Mouse (Mus musculus) macrophage (primary cell): Measurements from ENCODE around the gene Pam16. TPM values are rescaled to one million over a fixed set of nuclear protein-coding genes. Genes with fewer than 3 reads are reported as not detected.
"Not testable (repeated sequence)": the region's sequence is repeated elsewhere in the genome, so short reads cannot be mapped to it uniquely, and the experiment has no call there.

Source experiments
- H3K27ac ChIP-seq: fragments of 350-480 bp; formaldehyde crosslinking; 2 replicates; pipeline ENCODE4 v1.9.0; 2021
- H3K36me3 ChIP-seq: fragments of 350-480 bp; formaldehyde crosslinking; 2 replicates; pipeline ENCODE4 v1.9.0; 2021; ENCODE audit errors: inconsistent target
- H3K4me3 ChIP-seq: fragments of 350-480 bp; formaldehyde crosslinking; 2 replicates; pipeline ENCODE4 v1.9.0; 2021; ENCODE audit errors: inconsistent target
- H3K79me2 ChIP-seq: fragments of 350-480 bp; formaldehyde crosslinking; 2 replicates; pipeline ENCODE4 v1.9.0; 2021; ENCODE audit errors: inconsistent target
- WGBS: methylation state at CpG from one replicate; pipeline ENCODE4 v1.1.7; 2026; ENCODE audit warnings: inconsistent platforms; ENCODE audit not compliant: missing documents; 5-methylcytosine and 5-hydroxymethylcytosine counted together
- polyA plus RNA-seq: library from polyadenylated mRNA; stranded (reverse); fragments of 250-400 nt; gene quantifications from 3 replicates; pipeline ENCODE4 v1.2.4, GENCODE M21; 2018; ENCODE audit warnings: inconsistent platforms

The Pam16 gene
- polyA plus RNA-seq, 1 experiment from 2014 or later, result 9.7 TPM

DNA sequence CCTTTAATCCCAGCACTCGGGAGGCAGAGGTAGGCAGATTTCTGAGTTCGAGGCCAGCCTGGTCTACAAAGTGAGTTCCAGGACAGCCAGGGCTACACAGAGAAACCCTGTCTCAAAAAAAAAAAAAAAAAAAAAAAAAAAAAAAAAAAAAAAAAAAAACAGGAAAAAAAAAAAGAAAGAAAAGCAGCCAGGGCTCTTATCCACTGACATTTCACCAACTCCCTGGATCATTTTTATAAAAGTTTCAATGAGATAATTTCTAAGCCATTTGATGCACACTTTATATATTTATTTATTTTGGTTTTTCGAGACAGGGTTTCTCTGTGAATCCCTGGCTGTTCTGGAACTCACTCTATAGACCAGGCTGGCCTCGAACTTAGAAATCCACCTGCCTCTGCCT is 43.6 kb downstream of the Pam16 start:
- not testable (repeated sequence) for H3K4me3 ChIP-seq, H3K79me2 ChIP-seq, H3K36me3 ChIP-seq, H3K27ac ChIP-seq
- WGBS, result 100% methylated on average over 3 of the region's 4 CpGs

DNA sequence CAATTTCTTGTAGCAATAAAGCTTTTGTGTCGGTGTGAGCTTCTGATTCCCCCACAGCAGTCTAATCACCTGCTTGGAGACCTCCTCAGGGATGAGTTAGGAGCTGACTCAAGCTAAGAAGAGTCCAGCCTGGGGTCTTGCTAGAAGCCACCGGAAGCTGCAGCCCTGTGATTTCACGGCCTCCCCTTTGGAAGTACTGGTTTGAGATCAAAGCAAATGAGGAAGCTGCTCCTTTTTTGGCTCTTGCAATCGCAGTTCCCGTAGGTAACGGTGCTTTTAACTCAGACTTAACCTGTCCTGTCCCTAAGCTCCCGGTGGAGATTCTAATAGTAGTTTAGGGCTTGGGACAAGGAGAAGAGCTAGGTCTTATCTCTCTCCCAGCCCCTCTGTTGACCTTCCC is 46.2 kb downstream of the Pam16 start:
- no peak overlapping the region for H3K4me3 ChIP-seq
- H3K79me2 ChIP-seq, result no peaks in the 10 kb centered on the region
- H3K27ac ChIP-seq, result no peak overlapping the region
- no peaks in the 10 kb centered on the region for H3K36me3 ChIP-seq
- 17% methylated on average over 7 of the region's 7 CpGs for WGBS

DNA sequence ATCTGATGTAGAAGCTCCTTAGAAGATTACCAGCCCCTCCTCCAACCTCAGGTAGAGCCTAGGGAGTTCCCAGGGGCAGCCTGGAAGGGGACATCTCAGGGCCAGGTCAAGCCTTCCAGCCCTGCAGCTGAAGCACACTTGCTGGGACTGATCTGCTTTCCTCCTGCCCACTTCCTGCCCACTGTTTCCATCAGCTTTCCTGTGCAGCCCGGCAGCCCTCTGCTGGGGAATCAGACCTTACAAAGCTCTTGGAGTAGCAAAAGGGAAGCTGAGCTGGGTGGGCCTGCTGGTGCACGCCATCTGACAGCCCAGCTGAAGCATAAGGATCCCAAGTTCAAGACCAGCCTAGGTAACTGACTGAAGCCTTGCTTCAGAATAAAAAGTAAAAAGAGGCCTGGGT is 47.9 kb downstream of the Pam16 start:
- WGBS, result 42% methylated on average over 2 of the region's 2 CpGs
- no peak overlapping the region for H3K27ac ChIP-seq
- no peak overlapping the region for H3K4me3 ChIP-seq
- no peaks in the 10 kb centered on the region for H3K79me2 ChIP-seq
- no peaks in the 10 kb centered on the region for H3K36me3 ChIP-seq

DNA sequence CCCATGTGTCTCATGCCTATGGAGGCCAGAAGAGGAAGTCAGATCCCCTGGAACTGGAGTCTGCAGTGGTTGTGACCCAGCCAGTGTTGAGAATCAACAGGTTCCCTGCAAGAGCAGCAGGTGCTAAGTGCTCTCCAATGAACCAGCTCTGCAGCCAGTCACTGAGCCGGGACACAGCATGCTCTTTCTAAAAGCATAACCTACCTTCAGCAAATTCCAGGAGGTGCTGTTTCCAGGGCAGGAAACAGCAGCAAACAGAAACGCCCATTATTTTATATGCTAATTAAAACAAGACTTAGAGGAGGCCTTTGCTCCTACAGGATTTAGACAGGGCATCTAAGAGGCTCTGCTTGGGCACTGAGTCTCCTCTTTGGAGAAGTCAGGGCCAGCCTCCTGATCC is 48.8 kb downstream of the Pam16 start:
- WGBS, result 75% methylated on average over 2 of the region's 2 CpGs
- no peak overlapping the region for H3K27ac ChIP-seq
- H3K4me3 ChIP-seq, result no peak overlapping the region
- H3K79me2 ChIP-seq, result no peaks in the 10 kb centered on the region
- H3K36me3 ChIP-seq, result no peaks in the 10 kb centered on the region

DNA sequence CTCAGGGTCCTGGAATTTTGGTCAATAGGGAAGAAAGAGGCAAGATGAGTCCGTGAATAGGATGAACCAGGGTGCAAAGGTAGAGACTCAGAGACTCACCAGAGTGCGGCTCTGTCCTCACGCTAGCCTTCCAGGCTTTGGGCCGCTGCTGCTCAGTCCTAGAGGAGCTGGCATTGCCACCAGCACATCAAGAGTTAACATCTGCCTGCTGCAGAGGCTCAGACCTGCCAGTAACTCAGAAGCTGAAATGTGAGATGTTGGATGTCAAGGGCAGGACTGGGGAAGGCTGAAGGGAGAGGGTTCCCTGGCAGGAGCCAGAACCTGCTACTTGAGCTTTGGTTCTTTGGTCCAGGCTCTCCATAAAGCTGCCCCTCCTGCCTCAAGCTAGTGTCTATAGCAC is 54.1 kb downstream of the Pam16 start:
- Histone ChIP-seq H3K36me3 (no peaks in the 10 kb centered on the region), H3K4me3 (no peak overlapping the region), H3K79me2 (no peaks in the 10 kb centered on the region), H3K27ac (no peak overlapping the region)
- WGBS, result 96% methylated on average over 4 of the region's 4 CpGs

DNA sequence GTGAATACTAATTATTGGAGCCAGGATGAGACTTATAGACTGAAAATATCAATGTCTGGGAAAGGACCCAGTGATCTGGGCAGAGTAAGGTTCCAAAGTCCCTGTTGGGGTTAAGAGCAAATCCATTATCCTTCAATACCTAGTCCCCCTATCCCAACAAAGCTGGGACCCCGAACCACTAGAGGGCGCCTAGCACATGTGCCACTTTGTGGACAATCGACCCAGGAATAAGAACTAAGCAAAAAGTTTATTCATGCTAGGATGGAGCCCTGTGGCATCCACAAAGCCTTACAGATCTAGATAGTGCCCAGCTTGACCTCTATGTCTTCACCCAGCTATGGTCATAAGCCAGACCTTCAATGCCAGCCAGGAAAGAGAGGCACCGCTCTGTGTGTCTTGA is 56.9 kb downstream of the Pam16 start:
- 20% methylated on average over 4 of the region's 4 CpGs for WGBS
- Histone ChIP-seq H3K4me3 (no peak overlapping the region), H3K27ac (no peak overlapping the region), H3K79me2 (no peaks in the 10 kb centered on the region), H3K36me3 (no peaks in the 10 kb centered on the region)

Other genes starting within 250 kb of the Pam16 start
- 10.4 to 11.9 TPM (median 11.0 TPM) in 3 replicates for gene Adcy9, start 204.5 kb downstream of the Pam16 start, polyA plus RNA-seq
- gene Srl, start 83.2 kb downstream of the Pam16 start, polyA plus RNA-seq, result 2.2 to 3.0 TPM (median 2.2 TPM) in 3 replicates
- gene Tfap4, start 65.1 kb downstream of the Pam16 start, polyA plus RNA-seq, result 3.3 to 7.1 TPM (median 4.0 TPM) in 3 replicates
- 0.06 to 0.16 TPM in 2 of 3 replicates, not detected in the other for gene Glis2, start 30.3 kb downstream of the Pam16 start, polyA plus RNA-seq
- 0.07 TPM in 1 of 3 replicates, not detected in the others for gene Vasn, start 15.0 kb upstream of the Pam16 start, polyA plus RNA-seq
- 19.8 to 43.8 TPM (median 25.5 TPM) in 3 replicates for gene Dnaja3, start 15.0 kb upstream of the Pam16 start, polyA plus RNA-seq
- 53.4 to 137 TPM (median 97.8 TPM) in 3 replicates for gene Coro7, start 54.8 kb upstream of the Pam16 start, polyA plus RNA-seq
- 6.3 to 20.4 TPM (median 15.6 TPM) in 3 replicates for gene Nmral1, start 94.4 kb upstream of the Pam16 start, polyA plus RNA-seq
- 195 to 303 TPM (median 234 TPM) in 3 replicates for gene Hmox2, start 101.4 kb upstream of the Pam16 start, polyA plus RNA-seq
- gene Cdip1, start 165.3 kb upstream of the Pam16 start, polyA plus RNA-seq, result 15.0 to 29.2 TPM (median 20.4 TPM) in 3 replicates
- 0.16 TPM in 1 of 3 replicates, not detected in the others for gene 4930562C15Rik, start 210.4 kb upstream of the Pam16 start, polyA plus RNA-seq